Mouse (Mus musculus) embryonic facial prominence, embryonic 11.5 days (tissue): ENCODE data around the gene Amdhd2. TPM values are rescaled to one million over a fixed set of nuclear protein-coding genes. Genes with fewer than 3 reads are reported as not detected.

Experiments used
- ATAC-seq: fragments of 200-750 bp; cut with Nextera tagmentation; replicated peaks from 2 replicates; pipeline ENCODE4 v1.8.0; 2017; ENCODE audit warnings: low read depth; ENCODE audit not compliant: insufficient number of reproducible peaks, low FRiP score, low TSS enrichment
- DNase-seq: peaks from one replicate; pipeline ENCODE4 v3.0.0-alpha.2; 2015; ENCODE audit warnings: low spot score
- H3K27ac ChIP-seq: fragments of 300-500 bp; sonication (generic); replicated peaks from 2 replicates; pipeline ENCODE4 v1.5.1; 2014; ENCODE audit warnings: mild to moderate bottlenecking, low read depth, low read length, control low read depth
- H3K27me3 ChIP-seq: fragments of 300-500 bp; sonication (generic); 2 replicates; pipeline ENCODE4 v1.6.1; 2014; ENCODE audit warnings: mild to moderate bottlenecking, low read length, moderate library complexity, mixed read lengths; ENCODE audit not compliant: control insufficient read depth, insufficient read depth
- H3K36me3 ChIP-seq: fragments of 300-500 bp; sonication (generic); replicated peaks from 2 replicates; pipeline ENCODE4 v1.6.1; 2014; ENCODE audit warnings: low read depth, mild to moderate bottlenecking, low read length, moderate library complexity, mixed read lengths; ENCODE audit not compliant: control insufficient read depth, insufficient read depth
- H3K4me1 ChIP-seq: fragments of 300-500 bp; sonication (generic); 2 replicates; pipeline ENCODE4 v1.6.1; 2014; ENCODE audit warnings: low read length, mixed read lengths; ENCODE audit not compliant: control insufficient read depth, insufficient read depth
- H3K4me2 ChIP-seq: fragments of 300-500 bp; sonication (generic); 2 replicates; pipeline ENCODE4 v1.6.1; 2014; ENCODE audit warnings: low read depth, mild to moderate bottlenecking, control low read depth, low read length, moderate library complexity
- H3K4me3 ChIP-seq: fragments of 300-500 bp; sonication (generic); 2 replicates; pipeline ENCODE4 v1.5.1; 2014; ENCODE audit warnings: low read depth, low read length, control low read depth
- H3K9ac ChIP-seq: fragments of 300-500 bp; sonication (generic); replicated peaks from 2 replicates; pipeline ENCODE4 v1.6.1; 2014; ENCODE audit warnings: mild to moderate bottlenecking, control low read depth, low read length
- H3K9me3 ChIP-seq: fragments of 300-500 bp; sonication (generic); replicated peaks from 2 replicates; pipeline ENCODE4 v1.6.1; 2016; ENCODE audit warnings: mild to moderate bottlenecking, low read length, inconsistent platforms, mixed read lengths; ENCODE audit not compliant: control insufficient read depth
- WGBS: fragments of 180-500 bp; shearing (Covaris S2); extraction: QIAGEN DNeasy Blood & Tissue Kit; methylation state at CpG from one replicate; pipeline ENCODE4 v1.1.7; 2014; 5-methylcytosine and 5-hydroxymethylcytosine counted together
- polyA plus RNA-seq: library from polyadenylated mRNA; unstranded; fragments of >200 nt; fragmentation: Nextera tagmentation; extraction: Ambion mirVana; gene quantifications from 2 replicates; pipeline ENCODE4 v1.2.1, GENCODE M21; 2014

The Amdhd2 gene
- polyA plus RNA-seq = 30.6 and 37.5 TPM in 2 replicates

DNA sequence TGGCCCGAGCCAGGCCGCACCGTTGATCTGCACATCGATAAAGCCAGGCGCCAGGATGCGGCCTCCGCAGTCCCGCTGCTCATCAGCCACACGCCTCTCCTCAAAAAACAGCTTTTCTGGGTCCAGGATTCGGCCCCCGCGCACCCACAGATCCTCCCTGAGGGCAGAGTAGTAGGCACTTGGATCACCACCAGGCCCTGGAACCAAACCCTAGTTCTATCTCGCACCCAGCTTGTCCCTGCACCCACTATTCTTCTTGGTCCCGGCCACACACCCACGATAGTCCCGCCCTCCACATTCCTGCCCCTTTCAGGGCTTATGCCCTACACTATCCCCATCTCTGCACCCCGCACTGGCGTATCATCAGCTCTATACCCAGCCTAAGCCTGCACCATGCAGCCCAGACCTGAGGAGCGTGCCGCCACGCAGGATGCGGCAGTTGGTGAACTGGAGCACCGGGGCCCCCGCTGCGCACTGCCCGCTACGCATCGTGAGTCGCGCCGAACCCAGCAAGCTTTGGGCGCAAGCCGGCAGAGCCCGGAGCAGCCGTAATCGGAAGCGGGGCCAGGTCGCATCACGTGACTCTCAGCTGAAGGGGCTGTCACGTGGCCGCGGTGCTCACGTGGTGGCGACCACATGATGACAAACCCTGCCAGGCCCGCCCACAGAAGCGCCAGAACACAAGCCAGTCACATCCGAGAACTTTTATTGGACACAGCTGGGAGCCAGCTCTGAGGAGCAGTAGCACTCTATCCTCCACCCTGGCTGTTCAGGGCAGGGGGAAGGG lies at the start of gene Amdhd2:
TSS of gene Amdhd2 (minus strand) at position 591 of the 787 bp plus-strand sequence.
- H3K27ac ChIP-seq = peak within 1 kb of the TSS; percentile 56
- no peaks in the 10 kb centered on the region; the same call in 1 of the 2 replicates for H3K36me3 ChIP-seq
- no peaks in the 10 kb centered on the region for H3K27me3 ChIP-seq
- H3K4me1 ChIP-seq = no peaks in the 10 kb centered on the region
- ATAC-seq (peak; percentile 93), DNase-seq (peak; percentile 98)
- peak within 1 kb of the TSS; percentile 93 for H3K4me2 ChIP-seq
- H3K9me3 ChIP-seq = no peaks in the 10 kb centered on the region
- H3K9ac ChIP-seq = peak within 1 kb of the TSS; percentile 82
- 2% methylated on average over 47 of the region's 47 CpGs for WGBS
- H3K4me3 ChIP-seq = peak within 1 kb of the TSS; percentile 81

DNA sequence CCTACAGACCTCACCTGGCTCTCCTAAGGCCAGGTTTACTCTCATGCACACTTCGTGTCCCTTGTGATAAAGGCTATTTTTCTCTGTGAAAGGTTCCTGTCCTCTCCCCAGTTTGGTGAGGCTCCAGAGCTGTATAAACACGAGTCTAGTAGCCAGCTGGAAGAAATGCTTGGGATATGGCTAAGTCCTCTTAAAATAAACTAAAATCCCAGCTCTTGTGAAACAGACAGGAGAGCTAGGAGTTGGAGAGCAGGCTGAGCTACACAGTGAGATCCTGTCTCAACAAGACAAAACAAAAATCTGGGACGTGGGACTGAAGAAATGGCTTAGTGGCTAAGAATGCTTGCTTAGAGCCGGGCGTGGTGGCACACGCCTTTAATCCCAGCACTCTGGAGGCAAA lies 49.6 kb upstream of the Amdhd2 start:
- H3K36me3 ChIP-seq = peaks cover 11% of the 10 kb centered on the region
- 70% methylated on average over 6 of the region's 6 CpGs for WGBS
- DNase-seq (no peak), ATAC-seq (no peak)
- H3K4me2 ChIP-seq = no peak overlapping the region
- no peaks in the 10 kb centered on the region for H3K9me3 ChIP-seq
- H3K9ac ChIP-seq = no peak overlapping the region
- H3K4me3 ChIP-seq = no peak overlapping the region
- no peaks in the 10 kb centered on the region; the same call in 1 of the 2 replicates for H3K27me3 ChIP-seq
- H3K4me1 ChIP-seq = peaks cover 19% of the 10 kb centered on the region
- no peak overlapping the region for H3K27ac ChIP-seq

DNA sequence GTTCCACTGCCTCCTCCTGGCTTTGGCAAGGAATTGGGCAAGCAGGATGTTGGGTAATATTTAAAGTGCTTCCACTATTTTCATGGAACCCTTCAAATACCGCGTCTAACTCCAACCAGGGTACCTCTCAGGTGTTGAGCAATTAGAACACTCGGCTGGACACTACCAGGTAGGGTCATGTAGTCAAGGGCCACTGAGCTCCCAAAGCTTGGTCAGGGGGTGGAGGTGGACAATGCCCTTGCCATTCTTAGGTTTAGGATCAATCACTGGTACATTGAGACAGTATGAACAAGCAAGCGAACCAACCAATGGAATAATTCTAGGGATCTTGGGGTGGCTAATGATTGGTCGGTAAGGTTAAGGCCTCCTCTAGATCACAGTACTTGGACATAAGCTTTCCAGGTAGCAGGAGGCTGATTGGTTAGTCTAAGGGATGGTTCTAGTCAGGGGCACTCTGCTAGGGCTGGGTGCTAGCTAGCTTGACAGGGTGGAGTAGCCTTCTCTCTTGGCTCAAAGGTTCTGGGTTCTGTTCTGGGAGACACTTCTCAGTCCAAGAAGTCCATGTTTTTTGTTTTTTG lies 49.0 kb upstream of the Amdhd2 start:
- WGBS = 25% methylated on average over 5 of the region's 5 CpGs
- Histone ChIP-seq H3K9me3 (no peaks in the 10 kb centered on the region), H3K27ac (no peak overlapping the region), H3K36me3 (peaks cover 9% of the 10 kb centered on the region), H3K9ac (no peak overlapping the region), H3K4me1 (peaks cover 23% of the 10 kb centered on the region), H3K4me2 (peak overlapping the region; percentile 99), H3K27me3 (no peaks in the 10 kb centered on the region; the same call in 1 of the 2 replicates), H3K4me3 (peak overlapping the region; percentile 48)
- DNase-seq (no peak), ATAC-seq (no peak)

DNA sequence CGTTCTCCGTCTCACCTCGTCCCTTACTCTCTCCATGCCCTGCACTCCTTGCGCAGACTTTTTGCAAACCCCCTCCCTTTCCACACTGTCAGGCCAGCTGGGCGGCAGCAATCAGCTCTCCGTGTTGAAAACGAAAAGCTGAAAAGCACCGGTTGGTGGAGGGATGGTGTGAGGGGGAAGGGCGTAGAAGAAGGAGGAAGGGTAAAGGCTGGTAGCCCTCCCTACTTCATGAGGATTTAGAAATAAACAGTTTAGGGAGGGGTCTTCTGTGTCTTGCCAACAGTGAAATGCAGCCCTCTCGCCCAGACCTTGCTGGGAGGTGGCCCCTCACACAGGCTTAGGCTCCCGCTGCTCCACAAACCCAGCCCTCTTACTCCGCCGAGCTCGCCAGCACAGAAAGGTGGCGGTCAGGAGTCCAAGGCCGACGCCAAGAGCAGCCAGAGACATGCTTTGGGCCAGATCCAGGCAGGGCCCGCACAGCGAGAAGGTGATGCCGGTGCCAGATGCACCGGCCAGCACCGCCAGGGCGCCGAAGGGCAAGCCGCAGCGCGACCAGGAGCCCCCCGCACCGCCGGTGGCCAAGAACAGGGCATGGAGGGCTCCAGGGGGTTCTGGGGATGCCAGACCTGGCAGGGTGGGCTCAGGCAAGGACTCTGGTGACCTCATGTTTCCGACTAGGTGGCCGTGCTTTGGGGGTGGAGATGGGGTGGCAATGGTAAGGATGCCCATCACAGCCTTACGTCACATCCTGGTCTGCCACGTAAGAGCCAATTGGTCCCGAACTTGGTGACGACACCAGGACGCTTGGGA lies 48.3 kb upstream of the Amdhd2 start:
- Histone ChIP-seq H3K27ac (peak overlapping the region; percentile 86), H3K4me3 (peak overlapping the region; percentile 48), H3K4me2 (peak overlapping the region; percentile 99), H3K27me3 (no peaks in the 10 kb centered on the region; the same call in 1 of the 2 replicates), H3K4me1 (peaks cover 26% of the 10 kb centered on the region), H3K9me3 (no peaks in the 10 kb centered on the region), H3K36me3 (peaks cover 8% of the 10 kb centered on the region), H3K9ac (peak overlapping the region; percentile 84)
- ATAC-seq (0 out of 2 replicates have a peak, but pooled peaks have one; percentile 1), DNase-seq (peak; percentile 89)
- WGBS = 2% methylated on average over 37 of the region's 37 CpGs

DNA sequence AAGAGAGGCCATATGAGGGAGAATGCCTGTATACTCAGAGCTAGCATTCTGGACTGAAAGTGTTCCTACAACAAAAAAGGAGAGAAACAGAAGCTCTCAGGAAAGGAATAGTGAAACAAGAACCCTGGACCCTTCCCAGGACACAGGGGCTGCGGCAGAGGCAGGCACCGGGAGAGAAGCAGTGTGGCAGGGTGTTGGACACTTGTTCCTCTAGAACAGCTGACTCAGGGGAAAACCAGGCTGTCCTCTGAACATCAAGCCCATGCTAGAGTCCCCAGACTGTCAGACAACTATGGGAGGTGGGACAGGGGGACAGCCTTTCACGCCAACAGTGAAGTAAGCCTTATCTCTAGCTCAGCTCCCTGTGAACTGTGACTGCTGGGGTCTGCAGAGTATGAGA lies 47.0 kb upstream of the Amdhd2 start:
- DNase-seq (no peak), ATAC-seq (no peak)
- no peaks in the 10 kb centered on the region for H3K9me3 ChIP-seq
- H3K27ac ChIP-seq = peak overlapping the region; percentile 88; the same call in 1 of the 2 replicates
- H3K27me3 ChIP-seq = no peaks in the 10 kb centered on the region; the same call in 1 of the 2 replicates
- no peak overlapping the region; the same call in 1 of the 2 replicates for H3K9ac ChIP-seq
- WGBS = 80% methylated on average over 3 of the region's 3 CpGs
- peaks cover 33% of the 10 kb centered on the region for H3K4me1 ChIP-seq
- H3K36me3 ChIP-seq = peaks cover 3% of the 10 kb centered on the region
- H3K4me2 ChIP-seq = no peak overlapping the region; the same call in 1 of the 2 replicates
- no peak overlapping the region for H3K4me3 ChIP-seq

DNA sequence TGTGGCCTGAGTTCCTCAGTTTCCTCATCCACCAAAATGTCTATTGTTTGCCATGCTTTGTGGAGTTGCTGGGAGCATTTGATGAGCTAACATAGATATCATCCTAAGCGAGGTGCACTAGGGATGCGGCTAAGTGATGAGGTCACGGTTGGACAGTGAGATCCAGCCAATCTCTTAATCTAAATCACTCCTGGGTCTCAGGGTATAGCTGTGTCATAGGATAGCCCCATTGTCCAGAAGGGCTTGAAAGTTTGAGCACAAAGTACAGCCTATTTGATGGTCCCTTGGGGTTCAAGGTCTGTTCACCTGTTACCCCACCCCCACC lies 46.3 kb upstream of the Amdhd2 start:
- Histone ChIP-seq H3K27me3 (no peaks in the 10 kb centered on the region; the same call in 1 of the 2 replicates), H3K4me2 (no peak overlapping the region), H3K4me3 (no peak overlapping the region), H3K9me3 (no peaks in the 10 kb centered on the region), H3K36me3 (no peaks in the 10 kb centered on the region; the same call in 1 of the 2 replicates), H3K9ac (peak overlapping the region; percentile 82), H3K27ac (peak overlapping the region; percentile 88), H3K4me1 (peaks cover 33% of the 10 kb centered on the region)
- no peak for ATAC-seq
- 75% methylated on average over 3 of the region's 3 CpGs for WGBS
- no peak for DNase-seq

DNA sequence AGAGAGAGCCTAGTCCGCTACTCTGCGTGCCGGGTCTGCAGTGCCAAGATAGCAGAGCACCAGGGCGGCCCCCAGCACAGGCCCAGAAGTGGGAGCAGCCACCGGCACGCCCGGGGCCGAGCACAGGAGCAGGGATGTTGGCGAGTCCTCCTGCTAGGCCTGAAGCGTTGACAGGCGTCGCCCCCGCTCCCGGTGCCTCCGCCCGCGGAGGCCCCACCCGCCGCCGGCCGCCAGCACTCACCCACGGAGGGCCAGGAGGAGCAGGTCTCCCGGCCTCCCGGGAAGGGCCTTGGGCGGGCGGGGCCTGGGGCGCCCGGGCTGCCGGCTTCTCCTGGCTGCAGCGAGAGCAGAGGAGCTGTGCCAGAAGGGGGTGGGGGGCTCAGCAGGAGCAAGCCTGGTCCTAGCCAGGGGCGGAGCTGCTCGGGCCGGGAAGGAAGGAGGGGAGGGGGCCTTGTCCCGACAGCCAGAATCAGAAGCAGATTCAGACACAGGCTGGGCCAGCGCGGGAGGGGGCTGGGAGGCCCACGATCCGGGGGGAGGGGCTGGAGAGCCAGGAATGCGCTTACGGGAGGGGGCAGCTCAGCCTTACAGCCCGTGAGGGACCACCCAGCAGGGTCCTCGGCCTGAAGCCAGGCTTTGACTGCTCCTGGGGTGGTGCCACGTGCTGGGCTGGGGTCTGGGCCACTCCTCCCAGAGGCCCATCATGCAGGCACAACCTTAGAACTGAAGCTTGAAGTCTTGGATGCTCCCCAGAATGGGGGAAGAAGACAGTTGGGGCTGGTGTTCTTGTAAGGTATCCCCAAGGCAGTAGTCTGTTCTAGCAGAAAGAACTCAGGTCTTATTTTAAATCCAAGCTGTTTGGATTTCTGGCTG lies 45.7 kb upstream of the Amdhd2 start, which contains the start of gene Ntn3:
TSS of gene Ntn3 (minus strand) at position 489 of the 873 bp plus-strand sequence.
- Histone ChIP-seq H3K27ac (peak within 1 kb of the TSS; percentile 88), H3K4me2 (peak within 1 kb of the TSS; percentile 96), H3K9me3 (no peaks in the 10 kb centered on the region), H3K9ac (peak within 1 kb of the TSS; percentile 82), H3K27me3 (no peaks in the 10 kb centered on the region; the same call in 1 of the 2 replicates), H3K4me1 (peaks cover 33% of the 10 kb centered on the region), H3K4me3 (peak within 1 kb of the TSS; percentile 73), H3K36me3 (no peaks in the 10 kb centered on the region)
- under 1% methylated on average over 34 of the region's 43 CpGs for WGBS
- ATAC-seq (peak; percentile 62), DNase-seq (peak; percentile 94)
